Mouse (Mus musculus) bone marrow, adult 2 months (tissue): ENCODE measurements around the gene Grrp1. TPM values are rescaled to one million over a fixed set of nuclear protein-coding genes. Genes with fewer than 3 reads are reported as not detected.

Source experiments
- H3K27ac ChIP-seq: fragments of 200-500 bp; 2 replicates; pipeline ENCODE4 v1.5.1; 2012; ENCODE audit warnings: low read depth, mild to moderate bottlenecking, control low read depth, inconsistent platforms, low read length; ENCODE audit not compliant: control insufficient read depth, poor library complexity, insufficient read depth
- H3K4me1 ChIP-seq: fragments of 200-500 bp; 2 replicates; pipeline ENCODE4 v1.6.1; 2011; ENCODE audit warnings: low read length; ENCODE audit not compliant: control insufficient read depth, insufficient read depth
- H3K4me3 ChIP-seq: fragments of 200-500 bp; replicated peaks from 2 replicates; pipeline ENCODE3; 2011; ENCODE audit warnings: mild to moderate bottlenecking, low read depth, low read length, control low read depth; ENCODE audit not compliant: control insufficient read depth
- CTCF ChIP-seq: fragments of 200-500 bp; IDR thresholded peaks from 2 replicates; pipeline ENCODE4 v1.5.1; 2011; ENCODE audit warnings: low read length, control low read depth; ENCODE audit not compliant: control insufficient read depth, insufficient read depth
- POLR2A ChIP-seq: fragments of 200-500 bp; IDR thresholded peaks from 2 replicates; pipeline ENCODE4 v1.6.1; 2011; ENCODE audit warnings: low read depth, mild to moderate bottlenecking, control low read depth, low read length, borderline replicate concordance; ENCODE audit not compliant: control insufficient read depth
- WGBS: fragments of 180-500 bp; shearing (Covaris S2); methylation state at CpG from one replicate; pipeline ENCODE4 v1.1.7; 2018; 5-methylcytosine and 5-hydroxymethylcytosine counted together
- polyA plus RNA-seq: library from polyadenylated mRNA; stranded (reverse); fragments of >200 nt; gene quantifications from 2 replicates; pipeline ENCODE4 v1.2.4, GENCODE M21; 2011; ENCODE audit warnings: low replicate concordance; ENCODE audit not compliant: missing spikeins, insufficient read depth, insufficient read length

Grrp1 gene
- polyA plus RNA-seq, 1 experiment, result 7.5 TPM

GRCm38 (mm10) chr4:134250930-134251240 is 3.0 kb downstream of the Grrp1 start:
- Histone ChIP-seq H3K27ac (no peak overlapping the region), H3K4me1 (no peaks in the 10 kb centered on the region), H3K4me3 (no peak overlapping the region)
- TF ChIP-seq CTCF (no peak), POLR2A (no peak)
- WGBS, result 33% methylated on average over 10 of the region's 10 CpGs

DNA sequence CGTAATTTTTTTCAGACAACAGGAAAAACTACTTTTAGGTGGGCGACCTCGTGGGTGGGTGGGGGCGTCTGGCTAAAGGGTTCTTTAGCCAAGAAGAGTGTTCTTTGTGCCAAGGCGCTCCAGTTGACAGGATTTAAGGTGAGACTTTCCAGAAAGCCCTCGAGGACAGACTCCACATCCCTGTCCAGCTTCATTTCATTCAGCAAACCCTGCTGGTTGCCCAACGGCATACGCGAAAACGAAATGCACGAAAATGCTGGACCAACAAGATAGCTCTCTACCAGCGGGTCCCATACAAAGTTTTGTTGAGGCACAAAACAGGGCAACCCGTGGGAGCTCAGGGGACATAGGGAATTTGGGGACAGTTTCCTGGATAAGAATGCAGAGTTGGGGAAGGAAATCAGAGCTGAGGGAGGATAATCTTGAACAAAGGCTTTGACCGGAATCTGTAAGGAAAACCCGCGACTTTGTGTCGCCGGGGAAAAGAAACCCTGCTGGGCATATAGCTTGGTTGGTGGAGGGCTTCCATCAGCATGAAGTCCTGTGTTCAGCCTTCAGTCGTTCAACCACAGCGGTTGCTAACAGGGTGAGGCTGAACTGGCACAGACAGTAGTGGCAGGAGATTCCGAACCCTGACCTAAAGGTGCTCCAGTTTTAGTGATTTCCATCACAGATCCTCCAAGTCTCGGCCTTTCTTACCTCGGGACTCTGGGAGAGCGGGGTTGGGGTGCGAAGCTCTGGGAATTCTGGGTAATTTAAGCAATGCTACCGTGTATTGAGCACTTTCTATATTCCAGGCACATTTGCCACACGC is 3.6 kb downstream of the Grrp1 start:
- Histone ChIP-seq H3K4me1 (no peaks in the 10 kb centered on the region), H3K27ac (no peak overlapping the region), H3K4me3 (no peak overlapping the region)
- no peak for TF ChIP-seq CTCF
- no peak for TF ChIP-seq POLR2A
- WGBS, result 67% methylated on average over 27 of the region's 27 CpGs

DNA sequence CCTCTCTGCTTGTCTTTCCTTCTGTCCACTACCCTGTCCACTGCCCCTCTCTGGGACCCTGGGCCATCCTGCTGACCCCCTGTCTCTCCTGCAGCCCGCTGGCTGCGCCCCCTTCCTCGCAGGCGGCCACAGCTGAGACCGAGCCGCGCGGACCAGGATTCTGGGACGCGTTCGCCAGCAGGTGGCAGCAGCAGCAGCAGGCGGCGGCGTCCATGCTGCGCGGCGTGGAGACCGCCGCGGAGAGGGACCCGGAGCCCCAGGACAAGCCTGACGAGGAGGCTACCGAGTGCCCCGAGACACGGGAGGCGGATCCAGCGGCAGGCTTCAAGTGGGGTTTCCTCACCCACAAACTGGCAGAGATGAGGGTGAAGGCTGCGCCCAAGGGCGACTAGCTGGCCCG is 4.3 kb downstream of the Grrp1 start:
- Histone ChIP-seq H3K4me1 (peaks cover 2% of the 10 kb centered on the region; the same call in 1 of the 2 replicates), H3K4me3 (no peak overlapping the region), H3K27ac (peak overlapping the region; percentile 3; the same call in 1 of the 2 replicates)
- TF ChIP-seq POLR2A, result no peak
- peak; percentile 71 for TF ChIP-seq CTCF
- WGBS, result 7% methylated on average over 30 of the region's 30 CpGs

- H3K4me1 ChIP-seq, result peaks cover 3% of the 10 kb centered on the region; the same call in 1 of the 2 replicates
- TF ChIP-seq POLR2A (no peak), CTCF (no peak)
- no peak within 1 kb of the TSS for H3K27ac ChIP-seq
- WGBS, result 82% methylated on average over 7 of the region's 7 CpGs
- H3K4me3 ChIP-seq, result no peak within 1 kb of the TSS
Observed at GRCm38 (mm10) chr4:134246719-134247258, 7.1 kb downstream of the Grrp1 start, which contains the start of gene Gm30191. Gene Gm30191 (plus strand): TSS chr4:134246935.

- Histone ChIP-seq H3K4me3 (no peak overlapping the region), H3K4me1 (peaks cover 3% of the 10 kb centered on the region; the same call in 1 of the 2 replicates), H3K27ac (no peak overlapping the region)
- TF ChIP-seq POLR2A (no peak), CTCF (no peak)
- 61% methylated on average over 4 of the region's 4 CpGs for WGBS
Observed at GRCm38 (mm10) chr4:134246256-134246655, 7.7 kb downstream of the Grrp1 start.

- peak within 1 kb of the TSS; percentile 90 for H3K4me3 ChIP-seq
- TF ChIP-seq POLR2A, result peak; percentile 62; the same call in 1 of the 2 replicates
- TF ChIP-seq CTCF, result peak; percentile 77
- no peak within 1 kb of the TSS for H3K27ac ChIP-seq
- under 1% methylated on average over 60 of the region's 60 CpGs for WGBS
- peaks cover 3% of the 10 kb centered on the region; the same call in 1 of the 2 replicates for H3K4me1 ChIP-seq
Observed at GRCm38 (mm10) chr4:134245148-134245843, 8.6 kb downstream of the Grrp1 start, which contains the start of gene Zfp593. Gene Zfp593 (minus strand): TSS chr4:134245592.

DNA sequence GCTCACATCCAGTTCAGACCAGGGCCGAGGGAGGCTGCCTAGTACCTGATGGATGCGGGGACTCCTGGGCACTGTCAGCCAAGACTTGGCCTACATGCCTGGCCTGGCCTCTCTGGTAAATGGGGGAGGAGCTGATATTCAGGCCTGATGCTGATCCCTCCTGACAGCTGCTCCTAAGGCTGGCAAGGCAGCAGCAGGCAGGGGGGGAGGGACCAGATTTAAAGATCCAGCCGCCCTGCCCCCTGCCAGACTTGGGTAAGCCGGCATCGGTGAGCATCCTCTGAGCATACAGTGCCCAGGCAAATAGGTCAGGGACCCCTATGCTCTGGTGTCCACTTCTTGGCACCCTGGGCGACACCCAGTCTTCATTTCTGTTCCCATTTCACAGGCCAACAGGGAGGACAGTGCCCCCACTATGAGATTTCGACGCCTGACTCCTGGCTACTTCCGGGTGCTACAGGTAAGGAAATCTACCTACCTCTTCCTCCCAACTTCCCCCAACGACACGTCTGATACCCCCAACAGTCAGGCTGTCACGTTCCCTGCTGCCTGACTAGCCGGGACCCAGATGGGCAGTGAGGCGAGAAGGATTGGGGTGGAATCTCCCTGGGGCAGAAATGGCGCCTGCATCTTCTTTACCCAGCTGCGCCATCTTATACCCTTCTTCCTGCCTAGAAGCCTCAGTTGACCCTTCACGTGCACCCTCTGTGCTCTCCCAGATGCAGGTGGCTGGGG is 10.2 kb downstream of the Grrp1 start, which contains the start of gene E130218I03Rik:
Gene E130218I03Rik (plus strand): TSS at position 147 of the 735 bp plus-strand sequence.
- H3K4me1 ChIP-seq, result peaks cover 3% of the 10 kb centered on the region; the same call in 1 of the 2 replicates
- H3K4me3 ChIP-seq, result no peak within 1 kb of the TSS
- H3K27ac ChIP-seq, result no peak within 1 kb of the TSS; the same call in 1 of the 2 replicates
- no peak for TF ChIP-seq POLR2A
- no peak for TF ChIP-seq CTCF
- 87% methylated on average over 17 of the region's 17 CpGs for WGBS

- Histone ChIP-seq H3K4me1 (no peaks in the 10 kb centered on the region), H3K4me3 (no peak overlapping the region), H3K27ac (no peak overlapping the region)
- WGBS, result 11% methylated on average over 10 of the region's 10 CpGs
- TF ChIP-seq CTCF, result no peak
Observed at GRCm38 (mm10) chr4:134238686-134239085, 15.2 kb downstream of the Grrp1 start.
